Mouse (Mus musculus): Measurements from ENCODE around the gene Gm11444.

Gm11444 gene

DNA sequence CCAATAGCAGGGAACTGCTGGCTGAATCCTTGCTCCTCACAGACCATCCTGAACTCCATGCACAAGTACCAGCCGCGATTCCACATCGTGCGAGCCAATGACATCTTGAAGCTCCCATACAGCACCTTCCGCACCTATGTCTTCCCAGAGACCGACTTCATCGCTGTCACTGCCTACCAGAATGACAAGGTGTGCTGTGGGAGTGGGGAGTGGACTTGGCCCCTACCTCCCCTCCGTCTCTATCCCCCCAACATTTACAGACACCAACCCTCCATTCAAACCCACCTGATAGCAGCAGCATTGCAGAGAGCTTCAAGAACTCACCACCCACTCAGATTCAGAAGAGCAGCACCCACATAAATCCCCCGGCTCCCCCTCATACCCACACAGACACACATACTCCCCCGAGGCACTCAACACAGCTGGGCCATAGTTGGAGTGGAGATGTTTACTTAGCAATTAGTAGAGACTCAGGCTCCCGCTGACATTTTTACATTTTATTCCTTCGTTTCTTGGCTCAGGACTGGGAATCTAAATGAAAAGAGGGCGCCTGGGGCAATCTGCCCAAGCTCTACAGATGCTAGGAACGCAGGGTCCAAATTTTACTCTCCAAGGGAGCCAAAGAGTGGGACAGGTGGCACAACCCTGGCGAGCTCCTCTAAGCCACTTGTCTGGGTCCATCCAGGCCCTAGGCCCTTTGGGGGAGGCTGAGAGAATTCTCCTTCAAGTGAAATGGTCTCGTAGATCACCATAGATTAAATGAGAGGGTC, 14.2 kb downstream of the Gm11444 start:
- WGBS = 14% methylated on average over 16 of the region's 16 CpGs

DNA sequence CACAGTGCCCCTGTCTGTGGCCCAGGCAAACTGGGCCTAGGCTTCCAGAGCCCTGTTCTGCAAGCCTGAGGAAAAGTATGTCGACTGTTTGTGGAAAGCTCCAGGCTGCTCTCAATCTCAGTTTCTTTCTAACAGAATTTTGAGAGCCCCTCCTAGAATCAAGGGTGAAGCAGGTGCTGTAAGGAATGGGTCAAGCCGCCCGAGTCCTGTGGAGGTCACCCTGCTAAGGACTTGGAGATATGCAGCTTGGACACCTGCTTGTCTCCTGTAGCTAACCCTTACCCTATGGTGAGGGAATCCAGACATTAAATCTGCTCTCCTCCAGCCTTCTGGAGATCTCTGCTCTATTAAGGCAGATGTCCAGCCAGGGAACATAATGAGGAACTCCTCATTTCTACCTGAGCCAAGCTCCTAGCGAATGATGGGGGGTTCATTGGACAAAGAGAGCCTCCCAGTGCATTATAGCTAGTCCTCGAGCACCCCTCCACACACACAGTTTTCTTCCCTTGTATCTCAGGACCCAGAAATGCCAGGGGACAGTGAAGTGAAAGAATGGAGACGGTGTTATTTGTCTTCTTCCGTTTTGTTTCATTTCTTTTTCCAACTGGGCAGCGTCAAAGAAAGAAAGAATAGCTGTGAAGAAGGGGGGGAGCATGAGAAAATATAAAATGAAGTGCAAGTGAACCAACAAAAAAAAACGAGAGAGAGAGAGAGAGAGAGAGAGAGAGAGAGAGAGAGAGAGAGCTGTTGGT, 15.0 kb downstream of the Gm11444 start:
- 17% methylated on average over 9 of the region's 9 CpGs for WGBS

DNA sequence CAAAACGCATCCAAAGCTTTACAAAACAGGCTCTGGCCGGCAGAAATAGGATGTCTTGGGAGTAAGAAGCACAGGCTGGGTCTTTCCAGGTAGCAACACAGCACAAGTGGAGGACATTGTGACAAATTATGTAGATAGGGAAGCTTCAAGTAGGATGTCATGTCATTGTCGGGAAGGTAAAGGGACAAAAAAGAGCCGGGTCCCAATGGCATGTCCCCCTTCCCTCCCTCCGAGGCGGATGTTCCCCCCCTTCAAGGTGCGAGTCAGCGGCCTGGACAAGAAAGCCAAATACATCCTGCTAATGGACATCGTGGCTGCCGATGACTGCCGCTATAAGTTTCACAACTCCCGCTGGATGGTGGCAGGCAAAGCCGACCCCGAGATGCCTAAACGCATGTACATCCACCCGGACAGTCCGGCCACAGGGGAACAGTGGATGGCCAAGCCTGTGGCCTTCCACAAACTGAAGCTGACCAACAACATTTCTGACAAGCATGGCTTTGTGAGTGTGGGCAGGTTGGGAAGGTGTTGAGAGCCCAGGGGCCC, 15.7 kb downstream of the Gm11444 start:
- 20% methylated on average over 16 of the region's 17 CpGs for WGBS

DNA sequence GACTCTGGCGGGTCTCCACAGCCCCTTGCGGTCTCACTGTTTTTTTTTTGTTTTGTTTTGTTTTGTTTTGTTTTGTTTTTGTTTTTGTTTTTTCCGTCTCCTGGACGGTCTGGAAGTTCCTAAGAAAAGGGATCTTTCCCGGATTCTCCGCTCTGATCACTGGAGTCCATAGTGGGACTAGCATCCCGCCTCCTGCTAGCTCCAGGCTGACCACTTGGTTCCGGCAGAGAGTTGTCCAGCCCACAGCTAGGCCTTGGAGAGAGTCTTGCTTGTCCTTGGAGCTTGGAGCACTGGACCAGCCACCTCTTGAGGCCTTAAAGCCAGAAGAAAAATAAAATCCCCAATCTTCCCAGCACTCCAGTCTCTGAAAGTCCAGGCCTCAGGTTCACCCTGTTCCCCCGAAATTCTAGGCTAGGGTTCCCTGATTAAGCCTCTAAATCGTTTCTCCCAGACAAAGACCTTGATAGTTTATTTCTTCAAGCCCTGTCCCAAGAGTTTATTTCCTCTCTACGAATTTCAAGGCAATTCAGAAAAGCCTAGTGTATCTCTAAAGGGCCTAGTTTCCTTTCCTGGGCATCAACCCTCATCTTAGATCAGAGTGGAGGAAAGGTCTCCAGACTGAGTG, 16.3 kb downstream of the Gm11444 start:
- WGBS = 10% methylated on average over 11 of the region's 11 CpGs

DNA sequence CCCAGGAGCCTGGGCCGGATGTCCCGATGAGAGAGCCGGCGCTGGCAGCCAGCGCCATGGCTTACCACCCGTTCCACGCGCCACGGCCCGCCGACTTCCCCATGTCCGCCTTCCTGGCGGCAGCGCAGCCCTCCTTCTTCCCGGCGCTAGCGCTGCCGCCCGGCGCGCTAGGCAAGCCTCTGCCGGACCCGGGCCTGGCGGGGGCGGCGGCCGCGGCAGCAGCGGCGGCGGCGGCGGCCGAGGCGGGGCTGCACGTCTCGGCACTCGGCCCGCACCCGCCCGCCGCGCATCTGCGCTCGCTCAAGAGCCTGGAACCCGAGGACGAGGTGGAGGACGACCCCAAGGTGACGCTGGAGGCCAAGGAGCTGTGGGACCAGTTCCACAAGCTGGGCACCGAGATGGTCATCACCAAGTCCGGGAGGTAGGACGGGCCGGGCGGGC, 17.0 kb downstream of the Gm11444 start:
- 1% methylated on average over 54 of the region's 54 CpGs for WGBS

DNA sequence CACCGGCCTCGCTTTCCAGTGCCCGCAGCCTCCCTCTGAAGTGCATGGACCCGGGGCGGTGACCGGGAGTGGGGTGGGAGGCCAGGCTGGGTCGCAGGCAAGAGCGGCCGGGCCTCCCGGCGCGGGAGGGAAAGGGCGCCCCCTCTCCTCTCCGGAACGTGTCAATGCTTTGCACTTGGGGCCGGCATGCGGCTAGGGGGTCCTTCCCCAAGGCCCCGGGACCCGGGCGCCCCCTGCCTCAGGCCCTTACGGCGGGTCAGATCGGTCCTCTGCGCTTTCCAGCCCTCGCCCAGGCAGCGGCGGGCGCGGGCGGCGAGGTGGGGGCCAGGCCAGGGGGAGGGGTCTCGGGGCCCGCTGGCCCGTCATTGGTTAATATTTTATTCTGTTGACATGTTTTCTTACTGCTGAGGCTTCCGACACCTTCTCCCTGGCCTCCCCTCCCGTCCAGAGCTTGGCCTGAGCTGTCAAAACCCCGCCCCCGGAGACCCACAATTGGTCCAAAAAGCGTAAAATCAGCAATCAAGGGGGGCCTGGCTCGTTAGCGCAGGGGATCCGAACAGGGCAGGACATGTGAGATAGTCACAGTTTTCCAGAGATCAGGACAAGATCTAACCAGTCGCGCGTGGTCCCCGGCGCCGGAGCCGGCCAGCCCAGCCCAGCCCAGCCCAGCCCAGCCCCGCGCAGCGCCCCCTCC, 17.8 kb downstream of the Gm11444 start, which contains the start of gene Tbx2:
Gene Tbx2, plus strand, starts transcription at position 321 of the 694 bp plus-strand sequence.
- 2% methylated on average over 44 of the region's 52 CpGs for WGBS

DNA sequence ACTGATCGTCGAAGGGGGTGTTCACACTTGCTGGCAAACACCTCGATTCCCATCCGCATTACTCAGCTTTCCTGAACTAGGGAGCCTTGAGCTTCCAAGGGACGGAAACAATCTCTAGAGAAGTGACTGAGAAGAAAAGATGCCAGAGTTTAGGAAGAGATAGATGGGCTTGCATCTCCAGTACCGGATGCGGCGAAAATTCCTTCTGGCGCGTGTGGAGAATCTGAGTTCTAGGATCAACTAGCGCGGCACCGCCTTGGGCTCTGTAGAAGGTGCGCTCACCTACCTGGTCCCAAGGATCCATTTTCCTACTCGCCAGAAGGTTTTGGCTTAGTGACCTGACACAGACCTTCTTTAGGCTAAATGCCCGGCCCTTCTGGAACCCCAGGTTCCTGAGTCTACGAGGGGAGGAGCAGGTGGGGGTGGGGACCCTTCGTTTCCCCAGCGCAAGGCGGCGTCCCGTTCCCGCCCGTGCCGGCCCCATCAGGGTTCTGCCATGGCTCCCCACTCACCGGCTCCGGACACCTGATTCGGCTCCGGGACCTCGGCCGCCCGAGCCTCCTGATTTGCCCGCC, 18.4 kb downstream of the Gm11444 start:
- WGBS = 5% methylated on average over 33 of the region's 33 CpGs

DNA sequence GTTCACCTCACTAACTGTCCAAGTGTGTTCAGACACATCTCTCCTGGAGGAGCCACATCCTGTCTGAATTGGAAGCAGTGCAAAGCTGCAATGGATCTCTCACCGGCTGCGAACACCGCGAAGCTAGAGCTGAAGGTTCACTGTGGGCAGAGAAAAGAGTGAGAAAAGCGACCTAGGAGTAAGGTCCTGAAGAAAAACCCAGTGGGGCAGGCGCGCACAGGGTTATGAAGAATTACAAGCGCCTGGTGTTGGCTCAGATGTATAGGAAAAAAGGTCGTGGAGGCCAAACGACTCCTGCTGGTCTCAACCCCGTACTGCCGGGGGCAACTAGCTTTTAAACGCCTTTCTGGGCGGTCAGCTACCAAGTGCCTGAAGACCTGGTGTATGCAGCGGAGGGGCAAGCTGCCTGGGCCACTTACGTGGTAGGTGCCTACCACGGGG, 19.2 kb downstream of the Gm11444 start:
- 12% methylated on average over 17 of the region's 17 CpGs for WGBS

DNA sequence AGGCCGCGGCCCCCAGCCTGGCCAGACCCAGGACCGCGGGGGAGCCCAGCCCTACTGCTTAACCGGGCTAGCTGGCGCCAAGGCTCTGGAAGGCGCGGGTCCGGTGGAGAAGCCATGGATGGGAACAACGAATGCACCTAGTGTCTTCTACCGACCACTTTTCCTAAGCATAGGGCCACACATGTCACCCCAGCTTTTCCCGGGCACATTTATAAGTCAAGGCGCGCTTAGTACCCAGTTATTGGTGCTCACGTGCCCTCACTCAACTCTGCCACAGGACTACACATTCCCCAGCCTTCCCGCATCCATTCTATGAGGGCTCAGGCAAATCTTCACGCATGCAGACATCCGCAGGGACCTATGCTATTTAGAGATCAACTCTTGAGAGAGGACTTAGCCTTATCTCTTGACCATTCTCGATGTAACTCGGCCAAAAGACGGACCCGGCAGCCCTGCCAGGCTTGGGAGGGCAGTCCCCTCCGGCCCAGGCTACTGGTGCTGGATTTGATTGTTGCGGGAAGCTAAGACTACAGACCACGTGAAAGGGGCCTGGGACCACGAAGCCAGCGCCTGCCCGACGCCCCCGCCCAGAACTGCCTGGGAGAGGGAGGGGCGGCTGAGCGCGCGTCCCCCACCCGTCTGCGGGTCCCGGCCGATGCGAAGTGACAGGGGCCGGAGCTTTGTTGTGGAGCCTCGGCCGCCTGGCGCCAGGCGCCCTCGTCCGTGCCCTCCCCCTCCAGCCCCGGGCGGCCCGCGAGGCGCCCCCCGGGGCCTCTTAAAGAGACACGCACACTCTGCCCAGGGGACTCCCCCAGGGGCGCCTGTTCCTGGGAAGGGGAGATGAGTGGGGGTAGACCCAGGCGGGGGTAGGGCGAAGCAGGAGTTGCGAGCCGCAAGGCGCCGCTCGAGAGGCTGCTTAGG, 20.4 kb downstream of the Gm11444 start:
- WGBS = 5% methylated on average over 61 of the region's 61 CpGs

DNA sequence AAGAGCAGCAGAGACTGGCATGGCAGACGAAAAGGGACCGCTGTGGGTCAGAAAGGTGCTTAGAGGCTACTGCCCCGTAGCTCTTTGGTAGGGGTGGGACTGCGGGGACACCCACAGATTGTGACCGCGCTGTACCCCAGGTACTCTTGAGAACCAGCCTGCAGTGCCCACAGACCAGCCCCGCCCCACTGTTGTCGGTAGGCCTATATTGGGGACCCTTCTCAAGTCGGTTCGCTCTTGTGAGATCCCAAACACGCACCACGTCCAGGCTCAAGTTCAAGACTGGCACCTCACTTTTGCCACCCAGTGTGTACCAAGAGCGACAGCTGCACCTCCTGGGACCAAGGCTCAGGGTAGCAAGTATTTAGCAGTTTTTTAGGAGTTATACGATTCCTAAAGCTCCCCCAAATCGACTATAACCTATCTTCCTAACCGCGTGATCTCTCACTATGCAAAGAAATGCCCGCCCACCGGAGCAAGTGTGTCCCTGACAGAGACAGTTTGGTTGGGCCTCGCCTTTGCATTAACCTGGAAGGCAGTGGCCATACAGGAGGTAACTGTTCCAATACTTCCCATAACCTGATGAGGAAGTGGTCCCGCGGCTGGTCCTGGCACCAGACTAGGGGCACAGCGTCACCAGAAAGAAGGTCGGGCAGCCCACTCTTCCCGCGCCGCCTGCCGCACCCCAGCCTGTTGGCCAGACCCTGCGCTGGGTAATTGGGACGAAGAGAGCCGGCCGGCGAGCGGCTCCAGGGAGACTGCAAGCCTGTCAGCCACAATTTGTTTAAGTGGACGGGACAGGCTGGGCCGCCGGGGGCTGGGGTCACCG, 21.2 kb downstream of the Gm11444 start:
- 35% methylated on average over 38 of the region's 38 CpGs for WGBS

DNA sequence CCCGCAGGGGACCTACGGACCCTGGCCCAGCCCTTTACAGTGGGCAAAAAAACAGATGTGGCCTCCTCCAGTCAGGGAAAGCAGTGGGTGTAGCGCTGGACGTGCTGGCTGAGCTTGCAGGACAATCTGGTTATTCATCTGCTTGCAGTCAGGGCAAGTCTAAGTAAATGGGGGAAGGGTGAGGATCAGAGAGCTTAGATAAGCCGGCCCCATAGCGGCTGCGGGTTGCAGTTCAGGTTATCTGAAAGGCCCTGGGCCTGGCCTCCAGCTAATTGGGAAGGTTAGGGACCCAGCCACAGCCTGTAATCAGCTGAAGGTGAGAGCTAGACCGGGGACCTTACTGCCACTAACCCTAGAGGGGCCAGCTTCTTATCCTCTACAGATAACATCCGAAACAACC, 22.8 kb downstream of the Gm11444 start:
- 66% methylated on average over 9 of the region's 9 CpGs for WGBS

DNA sequence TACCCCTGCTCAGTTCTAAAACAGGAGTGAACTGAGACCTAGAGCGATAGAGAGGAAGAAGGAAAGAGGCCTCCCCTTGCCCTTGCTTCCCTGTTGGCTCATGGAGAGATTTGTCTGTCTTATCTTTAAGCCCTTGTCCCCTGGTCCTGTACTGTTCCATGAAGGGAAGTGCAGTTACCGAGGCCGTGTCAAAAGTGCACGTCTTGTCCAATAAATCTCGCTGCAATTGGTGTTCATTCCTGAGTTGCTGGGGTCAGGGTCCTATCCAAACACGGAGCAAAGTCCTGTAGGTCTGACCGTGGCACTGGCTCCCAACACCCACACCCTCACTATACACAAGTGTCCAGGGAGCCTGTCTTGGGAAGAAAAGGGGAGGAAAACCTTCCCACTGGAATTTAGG, 24.3 kb downstream of the Gm11444 start:
- WGBS = 94% methylated on average over 7 of the region's 7 CpGs

DNA sequence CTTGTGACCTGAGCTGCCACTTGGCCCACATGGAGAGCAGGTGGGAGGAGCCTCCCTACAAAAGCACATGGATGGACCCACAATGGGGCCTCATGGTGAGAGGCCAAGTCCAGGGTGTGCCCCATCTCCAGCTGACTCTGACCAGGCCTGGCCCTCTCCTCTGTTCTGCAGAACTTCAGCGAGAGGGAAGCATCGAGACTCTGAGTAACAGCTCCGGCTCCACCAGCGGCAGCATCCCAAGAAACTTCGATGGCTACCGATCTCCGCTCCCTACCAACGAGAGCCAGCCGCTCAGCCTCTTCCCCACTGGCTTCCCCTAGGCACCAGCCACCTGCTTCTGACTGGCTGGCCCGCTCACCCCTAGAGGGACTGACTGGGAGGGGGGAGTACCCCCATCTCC, 25.1 kb downstream of the Gm11444 start:
- WGBS = 91% methylated on average over 10 of the region's 10 CpGs

DNA sequence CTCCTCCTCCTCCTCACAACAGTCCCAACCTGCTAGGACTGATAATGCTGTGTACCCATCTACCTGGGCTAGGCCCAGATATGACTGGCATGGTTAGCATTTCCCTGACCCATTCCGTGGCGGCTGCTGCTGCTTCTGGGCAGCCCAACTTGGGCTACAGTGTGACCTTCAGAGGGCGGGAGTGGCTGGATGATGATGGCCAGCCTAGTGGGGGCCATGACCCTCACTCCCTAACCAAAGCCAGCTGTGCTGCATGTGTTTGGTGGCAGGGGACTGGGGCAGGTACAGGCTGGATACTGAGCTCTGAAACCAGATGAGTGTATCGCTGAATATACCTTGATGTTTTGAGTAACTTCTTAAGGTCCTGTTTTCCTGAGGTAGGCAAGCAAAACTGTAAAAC, 26.3 kb downstream of the Gm11444 start:
- 96% methylated on average over 4 of the region's 4 CpGs for WGBS

DNA sequence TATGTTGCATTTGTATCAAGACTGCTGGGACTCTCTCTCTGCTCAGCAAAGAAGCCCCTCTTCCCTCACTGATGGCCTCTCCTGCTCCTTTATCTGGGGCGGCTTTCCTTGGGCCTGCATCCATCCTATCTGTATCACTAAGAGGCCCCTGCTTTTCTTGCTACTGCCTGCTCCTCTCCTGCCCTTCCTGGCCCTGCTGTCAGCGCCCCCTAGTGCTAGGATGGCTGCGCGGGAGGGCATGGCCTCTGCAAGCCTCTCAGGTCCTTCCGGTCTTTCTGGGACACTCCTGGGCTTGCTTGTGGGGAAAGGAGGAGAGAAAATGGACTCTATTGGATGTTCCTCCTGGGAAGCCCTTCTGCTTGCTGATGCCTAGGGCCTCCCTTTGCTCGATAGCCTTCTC, 27.0 kb downstream of the Gm11444 start:
- 40% methylated on average over 6 of the region's 6 CpGs for WGBS

DNA sequence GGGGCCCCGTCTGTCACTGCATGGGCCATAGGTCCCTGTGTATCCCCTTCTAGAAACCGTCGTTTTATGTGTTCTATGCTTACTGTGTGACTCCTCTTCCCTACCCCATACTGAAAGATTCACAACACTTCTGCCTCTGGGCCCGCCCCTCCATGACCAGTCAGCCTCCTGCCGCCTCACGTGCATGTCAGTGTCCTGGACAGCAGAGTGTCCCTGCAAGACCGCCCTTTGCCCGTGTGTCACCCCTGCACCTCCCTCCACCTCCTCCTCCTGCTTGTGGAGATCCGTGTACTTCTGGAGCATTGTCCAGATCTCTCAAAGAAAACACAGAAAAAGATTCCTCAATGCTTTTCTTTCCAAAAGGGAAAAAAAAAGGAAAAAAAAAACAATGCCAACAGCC, 28.5 kb downstream of the Gm11444 start:
- 87% methylated on average over 9 of the region's 9 CpGs for WGBS

DNA sequence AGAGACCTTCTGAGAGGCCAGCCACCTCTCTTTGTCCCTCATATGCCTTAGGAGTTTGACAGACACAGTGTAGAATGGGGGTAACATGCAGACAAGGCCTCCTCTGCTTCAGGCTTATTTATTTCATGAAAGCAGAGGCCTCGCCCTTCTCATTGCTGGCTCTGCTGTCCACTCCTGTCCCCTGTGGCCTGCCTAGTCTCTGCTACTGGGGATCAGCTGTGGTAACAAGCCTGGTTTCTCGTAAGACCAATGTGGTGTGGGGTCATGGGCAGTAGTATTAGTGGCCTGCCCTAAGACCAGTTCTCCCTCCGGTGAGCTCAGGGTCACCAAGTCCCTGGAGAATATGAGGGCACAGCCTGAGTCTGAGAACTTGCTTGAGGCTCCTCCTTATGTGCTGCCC, 29.2 kb downstream of the Gm11444 start:
- WGBS = 92% methylated on average over 3 of the region's 3 CpGs

DNA sequence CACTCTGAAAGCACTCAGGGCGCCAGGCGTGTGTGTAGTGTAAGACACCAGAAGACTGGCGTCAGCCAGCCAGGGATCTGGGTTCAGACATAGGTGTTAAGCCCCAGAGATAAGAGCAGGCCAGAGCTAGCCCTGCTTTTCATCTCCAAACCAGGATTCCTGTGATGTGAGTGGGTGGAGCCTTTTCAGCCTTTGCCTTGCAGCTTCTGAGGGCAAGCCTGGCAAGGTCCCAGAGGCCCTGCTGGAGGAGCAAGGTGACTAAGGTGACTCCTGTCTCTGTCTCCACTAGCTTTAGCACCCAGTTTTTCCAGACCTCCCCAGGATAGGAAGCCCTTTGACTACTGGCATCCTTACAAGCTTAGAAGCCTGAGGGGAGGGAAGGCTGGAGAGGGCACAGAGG, 31.7 kb downstream of the Gm11444 start:
- 96% methylated on average over 3 of the region's 3 CpGs for WGBS

DNA sequence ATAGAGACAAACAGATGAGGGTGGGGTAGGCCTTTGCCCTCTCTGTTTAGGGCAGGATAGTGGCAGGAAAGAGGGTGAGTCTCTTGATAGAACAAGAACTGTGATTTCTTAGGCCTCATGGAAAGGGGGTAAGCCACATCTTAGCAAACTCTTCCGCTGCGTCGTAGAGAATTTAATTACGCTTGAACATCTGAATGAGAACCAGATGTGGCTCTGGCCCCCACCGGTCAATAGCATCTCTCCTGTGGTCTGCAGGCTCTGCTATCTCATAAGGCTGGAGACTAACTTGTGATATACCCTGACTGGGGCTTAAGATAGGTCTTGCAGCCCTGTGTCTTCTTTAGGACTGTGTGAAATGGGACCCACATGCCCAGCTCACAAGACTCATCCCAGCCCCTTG, 33.7 kb downstream of the Gm11444 start:
- WGBS = 95% methylated on average over 5 of the region's 5 CpGs

All from cerebral cortex, adult 2 months (tissue).